Mouse (Mus musculus) left cerebral cortex, postnatal 10 days (tissue): ENCODE data around the gene Tmem88b. TPM values are rescaled to one million over a fixed set of nuclear protein-coding genes. Genes with fewer than 3 reads are reported as not detected.
A peak's percentile ranks its signal among the peaks of the same experiment; 100 is the strongest.
"Not testable (repeated sequence)": the region's sequence is repeated elsewhere in the genome, so short reads cannot be mapped to it uniquely, and the experiment has no call there.

ENCODE experiments used
- DNase-seq, 2 experiments: peaks; one replicate each; pipeline ENCODE4 v3.0.0; 2021 to 2022; ENCODE audit warnings: low spot score in 2 of 2, mixed read lengths in 1 of 2; ENCODE audit errors: extremely low spot score in 1 of 2
- intact Hi-C: fragments of 180-260 bp; cut with DNase I; formaldehyde crosslinking; loops from one replicate; pipeline ENCODE4 v1.15.1; 2025
- total RNA-seq, 2 experiments: library from RNA; stranded (reverse); gene quantifications; 2 replicates each; pipeline ENCODE4 v1.2.3; 2021

Gene Tmem88b
- total RNA-seq, 2 experiments from 2014 or later = 3.0 to 5.4 TPM

DNA sequence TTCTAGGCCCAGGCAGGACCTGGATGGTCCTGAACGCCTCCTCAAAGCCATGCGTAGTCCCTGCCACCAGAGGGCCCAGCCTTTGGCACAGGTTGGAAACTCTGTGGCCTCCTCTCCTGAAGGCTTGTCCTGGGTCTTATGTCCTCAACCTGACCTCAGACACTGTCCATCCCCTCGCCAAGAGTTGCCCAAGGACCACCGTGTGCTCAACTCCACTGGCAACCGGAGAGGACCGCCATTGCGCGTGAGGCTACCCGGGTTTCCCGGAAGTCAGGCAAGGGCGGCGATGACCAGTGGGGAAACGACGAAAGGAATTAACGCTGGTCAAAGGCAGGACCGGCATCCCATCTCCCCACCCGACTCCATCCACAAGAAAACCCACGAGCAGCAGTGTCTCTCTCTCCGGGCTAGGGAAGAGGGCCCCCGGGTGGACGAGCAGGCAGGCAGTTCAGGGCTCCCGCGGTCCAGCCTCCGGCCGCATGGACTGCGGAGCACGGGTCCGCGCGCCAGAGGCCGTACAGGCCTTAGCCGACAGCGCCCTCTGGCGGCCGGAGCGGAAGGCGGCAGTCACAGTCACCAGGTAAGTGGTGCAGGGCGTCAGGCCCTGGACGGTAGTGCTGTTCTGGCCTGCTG, 15.7 kb downstream of the Tmem88b start:
- peak; percentile 84 to 92 for DNase-seq
- intact Hi-C loops = no loop called here

DNA sequence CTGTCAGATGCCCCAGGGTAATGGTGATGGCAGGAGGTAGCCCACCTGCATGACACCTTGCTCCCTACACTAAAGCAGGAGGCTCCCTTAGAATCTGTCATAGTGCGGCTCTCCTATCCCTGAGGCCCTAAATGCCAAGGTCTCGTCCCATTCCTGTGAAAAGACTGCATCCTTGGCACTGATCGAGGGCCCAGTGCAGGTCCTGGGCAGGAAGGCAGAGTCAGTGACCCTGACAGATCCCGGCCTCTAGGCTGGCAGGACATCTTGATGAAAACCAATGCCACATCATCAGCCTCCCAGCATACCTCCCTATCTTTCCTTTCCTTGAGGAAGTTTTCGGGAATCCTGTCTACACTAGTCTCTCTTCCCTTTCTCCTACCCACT, 16.2 kb downstream of the Tmem88b start:
- DNase-seq = no peak
- intact Hi-C loops = no loop called here

DNA sequence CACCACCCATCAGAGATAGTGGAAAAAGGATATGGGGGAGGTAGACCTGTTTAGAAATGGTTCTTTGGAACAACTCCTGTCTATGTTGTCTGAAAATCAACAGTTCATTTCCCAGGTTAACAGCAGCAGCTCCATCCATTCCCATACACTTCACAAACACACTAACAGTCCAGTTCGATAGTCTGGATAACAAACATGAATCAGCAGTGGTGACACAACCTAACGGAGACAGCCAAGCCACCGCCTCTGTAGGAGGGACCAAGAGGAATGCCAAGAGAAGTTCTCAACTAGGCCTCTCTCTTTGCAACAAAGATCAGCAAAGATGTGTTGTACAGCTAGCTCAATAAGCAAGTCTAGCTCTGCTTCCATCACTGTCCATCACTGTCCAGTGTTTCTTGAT, 23.3 kb downstream of the Tmem88b start:
- intact Hi-C loops = no loop called here
- no peak for DNase-seq

DNA sequence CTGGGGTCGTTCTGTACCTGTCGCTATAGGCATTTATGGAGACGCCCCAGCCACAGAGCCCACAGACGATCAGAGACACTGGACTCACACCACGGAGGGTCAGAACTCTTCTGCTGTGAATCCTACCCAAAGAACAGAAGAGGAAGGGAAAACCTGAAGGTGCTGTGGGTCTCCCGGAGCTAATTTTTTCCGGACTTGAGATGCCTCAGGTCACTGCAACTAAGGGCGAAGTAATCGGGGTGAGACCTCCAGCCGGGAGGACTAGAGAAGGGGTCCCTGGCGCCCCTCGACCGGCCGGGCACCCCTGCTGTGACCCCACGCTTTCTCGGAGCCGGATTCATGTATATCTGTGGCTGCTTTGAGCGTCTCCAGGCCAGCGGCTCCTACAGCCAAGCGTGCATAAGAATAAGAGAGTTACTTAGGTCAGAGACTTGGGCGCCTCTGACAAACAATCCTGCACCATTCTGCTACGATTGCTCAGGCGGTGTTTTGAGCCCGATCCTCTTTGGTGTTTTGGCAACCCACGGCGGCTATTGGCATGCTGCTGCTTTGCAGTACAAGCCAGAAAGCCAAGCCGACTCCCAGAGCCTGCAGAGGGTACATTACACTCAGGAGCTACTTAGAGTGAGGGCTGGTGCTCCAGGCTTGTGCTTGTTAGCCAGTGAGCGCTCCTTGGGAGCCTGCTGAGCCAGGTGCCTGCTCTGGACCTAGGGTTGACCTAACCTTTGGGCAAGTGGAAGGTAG, 24.1 kb downstream of the Tmem88b start:
- intact Hi-C loops = no loop called here
- no peak for DNase-seq

DNA sequence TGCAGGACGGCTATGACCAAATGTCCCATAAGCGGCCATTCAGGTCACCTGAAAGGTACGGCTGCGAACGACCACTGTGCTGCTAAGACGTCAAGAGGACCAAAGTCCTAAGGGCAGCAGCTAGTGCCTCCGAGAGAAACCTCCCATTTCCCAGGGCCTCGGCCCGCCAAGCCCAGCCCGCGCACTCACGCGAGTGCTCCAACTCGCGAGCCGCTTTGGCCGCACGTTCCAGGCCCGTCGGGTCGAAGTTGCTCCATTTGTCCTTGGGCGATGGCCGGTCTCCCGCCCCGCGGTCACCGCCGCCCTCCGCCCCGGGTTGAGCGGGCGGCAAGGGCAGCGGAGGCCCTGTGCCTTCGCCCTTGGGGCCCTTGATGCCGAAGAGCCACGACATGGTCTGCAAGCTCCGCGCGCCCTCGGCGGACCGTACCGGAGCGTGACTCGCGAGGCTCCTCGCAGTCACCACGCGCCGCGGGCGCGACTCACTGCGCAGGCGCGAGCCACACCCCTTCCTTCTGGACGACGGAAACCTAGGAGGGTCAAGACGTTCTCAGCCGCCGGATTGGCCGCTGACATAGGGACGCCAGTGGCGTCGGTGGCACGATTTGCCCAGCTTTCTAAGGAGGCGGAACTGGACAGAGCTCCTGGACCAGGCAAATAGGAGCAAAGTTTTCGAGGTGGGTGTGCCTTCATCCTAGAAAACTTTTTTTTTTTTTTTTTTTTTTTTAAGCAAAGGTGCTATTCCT, 24.9 kb downstream of the Tmem88b start, which contains the start of gene Atad3a:
Gene Atad3a, minus strand, starts transcription at position 481 of the 743 bp plus-strand sequence.
- DNase-seq = peak; percentile 96 to 98
- intact Hi-C loops = no loop called here

DNA sequence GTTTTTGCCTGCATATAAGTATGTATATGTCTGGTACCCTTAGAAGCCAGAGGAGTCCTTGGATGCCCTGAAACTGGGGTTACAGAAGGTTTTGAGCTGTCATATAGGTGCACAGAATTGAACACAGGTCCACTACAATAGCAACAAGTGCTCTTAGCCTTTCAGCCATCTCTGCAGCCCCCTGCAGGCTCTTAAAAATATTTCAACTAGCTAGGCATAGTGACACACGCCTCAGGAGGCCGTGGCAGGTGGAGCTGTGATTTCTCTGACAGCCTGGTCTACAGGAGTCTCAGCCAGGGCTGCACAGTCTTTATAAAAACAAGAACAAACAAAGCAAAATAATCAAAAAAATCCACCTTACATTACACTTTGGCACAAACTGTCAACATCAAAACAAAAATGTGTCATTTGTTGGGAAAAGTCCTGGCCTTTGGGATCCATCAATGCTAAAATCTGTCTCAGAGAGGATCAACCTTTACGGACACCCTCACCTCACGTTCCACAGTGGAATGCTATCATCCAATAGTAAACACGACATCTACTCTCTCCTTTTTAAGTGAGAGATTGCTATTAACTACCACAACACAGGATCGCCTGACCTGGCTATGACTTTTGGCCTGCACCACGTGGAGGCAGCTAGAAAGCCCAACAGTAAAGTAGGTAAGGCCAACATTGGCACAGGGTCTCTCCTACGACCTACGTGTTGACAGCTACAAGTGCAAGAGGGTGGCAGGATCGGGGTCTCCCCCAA, 25.6 kb downstream of the Tmem88b start:
- intact Hi-C loops = no loop called here
- no peak for DNase-seq

DNA sequence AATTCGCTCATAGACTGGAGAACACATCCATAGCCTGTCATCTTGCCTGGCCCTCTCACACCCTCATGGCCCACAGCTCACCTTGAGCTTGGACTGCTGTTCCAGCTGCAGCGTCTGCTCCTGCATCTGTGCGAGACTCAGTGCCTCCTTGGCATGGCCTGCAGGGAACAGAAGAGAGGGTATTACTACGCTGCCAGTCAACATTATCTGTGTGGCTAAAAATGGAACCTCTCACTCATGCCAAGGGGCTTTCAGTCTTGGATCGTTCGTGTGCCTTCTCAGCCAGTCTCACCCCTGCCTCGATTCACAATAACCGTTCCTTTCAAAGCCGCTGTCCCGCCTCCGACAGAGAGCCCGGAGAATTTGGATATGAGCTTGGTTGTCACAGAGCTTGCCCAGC, 28.7 kb downstream of the Tmem88b start:
- no peak for DNase-seq
- intact Hi-C loops = no loop called here

DNA sequence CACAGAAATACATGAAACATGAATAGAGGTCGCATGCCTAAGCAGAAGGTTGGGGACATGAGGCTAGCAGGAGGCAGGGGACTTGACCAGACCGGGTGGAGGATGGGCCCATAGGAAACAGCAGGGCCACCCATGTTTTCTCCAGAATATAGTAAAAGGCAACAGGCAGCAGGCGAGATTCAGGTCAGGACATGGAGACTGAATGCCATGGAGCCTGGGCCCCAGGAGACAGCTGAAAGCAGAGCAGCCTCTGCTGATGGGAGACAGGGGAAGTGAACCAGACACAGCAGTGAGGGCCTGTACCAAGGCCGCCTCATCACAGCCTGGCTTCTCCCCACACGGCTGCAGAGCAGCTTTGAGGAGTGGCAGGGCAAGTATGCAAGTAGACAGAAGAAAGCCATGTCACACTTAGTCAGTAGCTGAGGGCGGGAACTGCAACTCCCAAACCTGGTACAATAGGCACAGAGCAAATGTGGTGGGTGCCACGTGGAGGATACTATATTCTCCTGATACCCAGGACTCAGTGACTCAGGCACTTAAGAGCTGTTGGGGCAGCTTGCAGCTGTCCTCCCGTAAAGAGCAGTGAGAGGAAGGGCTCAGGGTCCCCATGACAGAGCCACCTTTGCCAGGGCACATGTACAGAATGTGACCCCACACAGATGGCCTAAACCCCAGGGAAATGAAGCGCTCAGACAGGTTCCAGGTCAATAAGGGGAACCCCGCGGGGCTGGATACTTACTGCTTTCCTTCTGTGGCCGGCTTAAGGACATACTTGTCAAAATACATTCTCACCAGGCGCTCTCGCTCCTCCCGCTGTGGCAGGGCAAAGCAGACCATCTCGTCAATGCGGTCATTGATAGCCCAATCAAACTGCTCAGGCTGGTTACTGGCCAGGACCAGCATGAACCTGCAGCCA, 38.8 kb downstream of the Tmem88b start:
- intact Hi-C loops = no loop called here
- DNase-seq = no peak

DNA sequence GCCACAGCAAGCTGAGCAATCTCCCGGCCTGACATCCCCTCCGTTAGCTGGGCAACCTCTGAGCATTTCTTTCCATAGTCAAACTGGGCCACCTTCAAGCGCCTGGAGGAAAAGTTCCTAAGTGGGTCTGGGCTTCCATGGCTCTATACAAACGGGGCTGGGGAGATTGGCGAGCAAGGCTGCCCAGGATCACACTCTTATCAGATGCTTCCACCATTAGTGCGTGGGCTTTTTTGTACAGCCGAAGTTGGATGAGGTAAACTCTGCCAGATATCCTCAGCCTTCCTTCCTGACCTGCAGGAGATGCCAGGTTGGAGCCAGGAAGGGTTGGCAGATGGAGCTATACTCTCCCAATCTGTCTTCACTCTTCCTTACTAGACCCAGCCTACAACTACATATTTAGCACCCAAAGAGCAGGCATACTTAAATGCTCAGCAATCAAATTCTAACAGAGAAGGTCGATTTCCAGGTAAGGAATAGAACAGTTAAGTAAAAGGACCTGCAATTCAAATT, 39.6 kb downstream of the Tmem88b start:
- DNase-seq = no peak

DNA sequence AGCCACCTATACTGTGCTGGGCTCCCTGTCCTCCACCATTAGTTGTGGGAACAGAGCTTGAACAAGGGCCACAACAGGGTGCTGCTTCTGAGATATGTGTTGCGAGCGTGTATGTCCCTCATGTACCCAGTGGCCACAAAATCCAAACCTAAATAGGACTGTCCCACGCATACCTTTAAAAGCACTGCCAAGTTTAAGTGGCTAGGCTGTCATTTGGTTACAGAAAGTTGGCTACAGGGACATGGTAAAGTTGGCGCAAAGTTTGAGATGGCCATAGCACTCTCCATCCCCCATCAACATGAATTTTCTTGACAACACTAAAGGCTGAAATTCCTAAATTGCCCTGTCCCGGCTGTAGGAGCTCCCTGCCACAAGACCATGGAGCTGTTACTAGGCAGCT, 40.5 kb downstream of the Tmem88b start:
- intact Hi-C loops = no loop called here
- no peak for DNase-seq

More for the DNA sequence above, 39.6 kb downstream of the Tmem88b start:
- intact Hi-C loops = no loop called here

DNA sequence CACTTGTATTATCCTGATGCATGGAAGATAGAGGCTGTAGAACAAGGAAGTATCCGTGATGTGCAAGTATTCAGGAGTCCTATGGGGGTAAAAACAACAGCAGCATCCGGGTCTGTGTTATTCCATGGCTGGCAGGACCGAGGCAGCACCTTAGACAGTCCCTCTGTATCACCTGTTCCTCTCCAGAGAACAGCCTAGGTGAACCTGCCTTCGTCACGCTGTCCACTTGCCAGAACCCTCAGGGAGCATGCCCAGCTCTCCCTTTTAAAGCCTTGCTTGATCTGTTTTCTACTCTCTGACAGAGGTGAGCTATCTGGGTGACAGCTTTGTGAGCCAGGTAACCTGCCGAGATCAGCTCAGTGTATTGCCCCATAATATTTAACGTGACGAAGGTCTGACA, 41.2 kb downstream of the Tmem88b start:
- intact Hi-C loops = no loop called here

DNA sequence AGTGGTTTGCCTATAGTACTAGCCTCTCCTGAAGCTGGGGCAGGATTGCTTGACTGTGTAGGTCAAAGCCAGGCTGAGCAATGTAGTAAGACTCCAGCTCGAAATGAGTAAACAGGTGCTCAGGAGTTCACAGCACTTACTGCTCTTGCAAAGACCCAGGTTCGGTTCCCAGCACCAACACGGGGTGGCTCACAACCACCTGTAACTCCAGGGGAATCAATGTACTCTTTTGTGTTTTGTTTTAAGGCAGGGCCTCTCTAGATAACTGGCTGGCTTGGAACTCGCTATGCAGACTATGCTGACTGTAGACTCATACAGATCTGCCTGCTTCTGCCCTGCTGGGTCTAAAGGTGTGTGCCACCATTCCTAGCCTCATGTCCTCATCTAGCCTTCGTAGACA, 43.0 kb downstream of the Tmem88b start:
- intact Hi-C loops = no loop called here
- no peak for DNase-seq

More for the DNA sequence above, 41.2 kb downstream of the Tmem88b start:
- DNase-seq = no peak

DNA sequence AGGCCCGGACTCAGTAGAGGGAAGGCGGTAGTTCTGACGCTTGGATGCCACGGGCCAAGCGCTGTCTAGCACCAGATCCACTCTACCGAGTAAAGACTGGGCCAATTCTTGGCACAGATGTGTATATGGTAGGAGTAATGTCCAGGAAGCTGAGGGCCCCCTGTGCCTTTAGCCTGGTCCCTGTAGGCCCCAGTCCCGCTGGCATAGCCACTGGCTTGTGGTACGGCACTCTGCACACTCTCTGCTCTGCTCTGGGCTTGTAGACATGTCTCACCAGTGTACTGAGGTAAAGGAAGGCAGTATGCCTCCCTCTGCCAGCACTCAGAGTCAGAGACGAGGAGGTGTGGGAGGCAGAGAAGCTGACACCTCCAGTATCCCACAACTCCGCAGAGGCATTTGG, 45.0 kb downstream of the Tmem88b start:
- DNase-seq, intact Hi-C loops: not testable (repeated sequence)

DNA sequence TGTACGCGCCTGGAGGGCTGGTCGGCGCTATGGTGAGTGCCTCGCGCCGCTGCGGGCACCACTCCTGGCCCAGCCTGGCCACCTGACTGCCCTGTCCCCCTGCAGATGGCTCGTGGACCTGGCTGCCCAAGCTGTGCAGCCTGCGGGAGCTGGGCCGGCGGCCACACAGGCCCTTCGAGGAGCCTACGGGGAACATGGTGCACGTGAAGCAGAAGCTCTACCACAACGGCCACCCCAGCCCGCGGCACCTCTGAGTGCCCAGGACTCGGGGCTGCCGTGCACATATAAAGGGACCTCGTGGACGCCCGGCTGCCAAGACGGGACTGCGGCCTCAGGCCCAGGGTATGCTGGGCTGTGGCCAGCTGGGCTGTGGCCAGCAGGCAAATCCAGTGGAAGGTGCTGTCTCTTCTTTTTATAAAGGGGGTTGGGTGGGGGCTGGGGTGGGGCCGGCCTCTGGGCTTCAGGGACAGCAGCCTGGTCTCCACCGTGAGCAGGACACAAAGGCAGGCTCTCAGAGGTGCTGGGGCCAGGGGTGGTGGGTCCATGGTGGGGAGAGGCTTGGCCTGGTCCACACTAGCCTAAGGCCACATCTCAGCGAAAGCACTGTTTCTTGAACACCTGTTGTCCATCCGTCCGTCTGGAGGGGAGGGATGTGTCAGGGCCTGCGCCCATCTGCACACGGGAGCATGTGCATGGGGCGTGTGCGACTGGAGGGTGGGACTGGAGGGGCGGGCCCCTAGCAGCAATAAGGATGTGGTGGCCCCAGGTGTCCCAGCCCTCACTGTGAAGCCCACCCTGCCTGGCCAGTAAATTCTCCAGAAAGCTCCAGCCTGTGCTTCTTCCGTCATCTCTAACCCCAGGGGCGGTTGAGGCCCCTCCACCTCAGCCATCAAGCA, 45.7 kb downstream of the Tmem88b start:
- DNase-seq = peak in 1 of 2 experiments; percentile 48
- intact Hi-C loops = no loop called here

DNA sequence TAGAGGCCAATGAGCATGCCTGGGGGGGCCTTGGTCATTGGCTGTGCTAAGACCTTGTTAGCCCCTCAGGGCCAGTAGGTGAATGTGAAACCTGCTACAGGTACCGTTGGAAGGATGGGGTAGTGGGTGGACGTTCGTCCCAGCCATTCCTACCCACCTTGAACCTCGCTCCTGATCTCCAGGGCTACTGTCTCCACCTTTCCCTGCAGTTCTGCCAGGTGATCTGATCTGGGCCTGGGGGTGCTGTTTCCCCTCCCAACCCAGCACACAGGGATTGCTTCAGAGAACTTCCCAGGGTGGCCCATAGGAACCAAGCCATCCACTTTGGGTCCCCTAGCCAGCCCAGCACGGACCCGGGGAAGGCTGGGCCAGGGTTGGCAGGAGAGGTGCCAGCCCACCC, 46.5 kb downstream of the Tmem88b start:
- intact Hi-C loops = no loop called here
- no peak for DNase-seq

DNA sequence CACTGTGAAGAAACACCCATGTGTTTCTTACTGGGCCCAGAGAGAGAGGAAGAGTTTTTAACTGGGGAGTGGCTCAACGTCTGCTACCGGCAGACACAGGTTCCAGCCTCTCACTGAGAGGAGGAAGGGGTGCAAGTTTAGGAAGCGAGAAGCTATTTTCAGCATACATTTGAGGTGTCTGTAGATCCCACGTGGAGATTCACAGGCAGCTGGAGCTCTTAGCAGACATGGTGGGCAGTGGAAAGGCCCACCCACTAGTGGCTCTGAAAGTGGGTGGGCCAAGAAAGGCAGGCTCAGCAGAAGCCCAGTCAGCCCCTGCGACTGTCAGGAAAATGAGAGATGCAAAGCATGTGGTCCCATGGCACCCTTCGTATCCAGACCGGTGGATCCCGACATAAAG, 47.4 kb downstream of the Tmem88b start:
- intact Hi-C loops = no loop called here
- no peak for DNase-seq

DNA sequence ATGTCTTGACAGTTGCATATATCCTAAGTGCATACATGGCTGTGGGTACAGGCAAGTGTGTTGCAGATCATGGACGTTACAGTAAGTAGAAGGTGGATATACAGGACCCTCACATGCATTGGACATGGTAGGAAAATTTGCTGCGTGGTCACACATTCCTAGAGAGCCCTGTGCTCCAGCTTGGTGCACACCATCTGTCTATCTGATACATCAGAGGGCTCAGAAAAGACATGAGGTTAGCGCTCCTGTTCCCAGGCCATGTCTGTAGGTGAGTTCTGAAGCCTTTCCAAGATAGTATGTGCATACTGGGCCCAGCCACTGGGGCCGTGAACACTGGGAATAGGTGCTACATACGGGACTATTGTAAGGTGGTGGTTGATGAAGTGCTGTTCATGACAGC, 49.3 kb downstream of the Tmem88b start:
- DNase-seq = no peak

More for the DNA sequence above, 49.3 kb downstream of the Tmem88b start:
- intact Hi-C loops = no loop called here
